Mouse (Mus musculus) thymus, adult 2 months (tissue): ENCODE measurements around the gene Dnal1.

Source experiments
- CTCF ChIP-seq: fragments of 200-500 bp; IDR thresholded peaks from 2 replicates; pipeline ENCODE4 v1.5.1; 2012; ENCODE audit warnings: mild to moderate bottlenecking, control low read depth, low read length, moderate library complexity, borderline replicate concordance; ENCODE audit not compliant: control insufficient read depth, poor library complexity, insufficient read depth; ENCODE audit errors: extremely low read depth
- POLR2A ChIP-seq: fragments of 200-500 bp; IDR thresholded peaks from 2 replicates; pipeline ENCODE4 v1.6.1; 2012; ENCODE audit warnings: mild to moderate bottlenecking, low read length, control low read depth, moderate library complexity; ENCODE audit not compliant: control insufficient read depth, poor library complexity, insufficient read depth; ENCODE audit errors: extremely low read depth

DNA sequence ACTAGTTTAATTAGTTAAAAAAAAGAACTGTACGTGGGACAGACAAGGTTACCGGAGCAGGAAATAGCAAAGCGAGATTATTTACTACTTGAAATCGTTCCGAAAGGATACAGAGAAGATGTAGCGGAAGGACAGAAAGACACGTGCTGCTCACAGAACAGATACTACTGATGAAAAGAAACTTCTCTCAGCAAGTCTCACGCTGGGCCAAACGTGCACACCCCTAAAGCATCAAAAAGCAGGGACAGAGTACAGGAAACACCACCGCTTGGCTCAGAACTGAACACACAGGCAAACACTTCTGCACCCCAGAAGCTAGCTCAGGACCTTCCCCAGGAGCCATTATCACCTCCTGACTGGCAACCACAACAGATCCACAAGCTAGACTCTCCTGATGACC lies 56.4 kb downstream of the Dnal1 start:
- TF ChIP-seq CTCF (no peak), POLR2A (no peak)
